Mouse (Mus musculus) lung, embryonic 15.5 days (tissue): ENCODE measurements at regions not wholly inside any gene's neighbourhood (a gene's known extent, or its start where the extent isn't known, plus 50 kb on each side); places are given as distances from the start of the nearest gene placed in this dataset.
A peak's percentile ranks its signal among the peaks of the same experiment; 100 is the strongest.

Experiments
- ATAC-seq: fragments of 200-750 bp; cut with Nextera tagmentation; 2 replicates; pipeline ENCODE4 v1.8.0; 2017; ENCODE audit warnings: moderate number of reproducible peaks, borderline replicate concordance; ENCODE audit not compliant: low FRiP score, low TSS enrichment; ENCODE audit errors: extremely low read depth
- H3K27ac ChIP-seq: fragments of 300-500 bp; sonication (generic); 2 replicates; pipeline ENCODE4 v1.5.1; 2015; ENCODE audit warnings: moderate library complexity, mild to moderate bottlenecking, inconsistent platforms
- H3K27me3 ChIP-seq: fragments of 300-500 bp; sonication (generic); 2 replicates; pipeline ENCODE4 v1.6.1; 2015; ENCODE audit warnings: inconsistent platforms
- H3K36me3 ChIP-seq: fragments of 300-500 bp; sonication (generic); 2 replicates; pipeline ENCODE4 v1.6.1; 2015; ENCODE audit warnings: inconsistent platforms
- H3K4me1 ChIP-seq: fragments of 300-500 bp; sonication (generic); 2 replicates; pipeline ENCODE4 v1.6.1; 2015; ENCODE audit warnings: inconsistent platforms
- H3K4me2 ChIP-seq: fragments of 300-500 bp; sonication (generic); 2 replicates; pipeline ENCODE4 v1.6.1; 2015; ENCODE audit warnings: inconsistent platforms, mild to moderate bottlenecking, moderate library complexity
- H3K4me3 ChIP-seq: fragments of 300-500 bp; sonication (generic); 2 replicates; pipeline ENCODE4 v1.5.1; 2015; ENCODE audit warnings: mild to moderate bottlenecking, inconsistent platforms
- H3K9ac ChIP-seq: fragments of 300-500 bp; sonication (generic); 2 replicates; pipeline ENCODE4 v1.6.1; 2015; ENCODE audit warnings: inconsistent platforms
- H3K9me3 ChIP-seq: fragments of 300-500 bp; sonication (generic); 2 replicates; pipeline ENCODE4 v1.6.1; 2016; ENCODE audit warnings: inconsistent platforms
- WGBS: fragments of 180-500 bp; shearing (Covaris S2); methylation state at CpG from one replicate; pipeline ENCODE4 v1.1.7; 2015; 5-methylcytosine and 5-hydroxymethylcytosine counted together

DNA sequence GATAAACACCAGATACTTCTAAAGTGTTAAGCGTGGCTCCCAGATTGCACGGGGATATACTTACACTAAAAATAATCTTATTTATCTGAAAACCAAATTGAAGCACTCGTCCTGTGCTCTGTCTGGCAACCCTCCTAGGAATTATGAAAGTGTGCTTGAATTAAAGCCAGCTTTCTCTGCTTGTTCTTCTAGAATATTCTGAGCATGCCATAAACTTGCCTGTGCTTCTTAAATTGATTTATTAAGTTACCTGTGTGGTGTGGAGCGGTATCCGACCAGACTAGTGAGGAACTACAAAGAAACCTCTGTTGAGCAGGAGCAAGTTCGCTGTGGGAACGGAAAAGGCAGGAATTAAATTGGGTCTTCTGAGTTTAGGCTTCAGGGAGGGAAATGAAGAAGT is 154.0 kb upstream of the Gmds start:
- Histone ChIP-seq H3K4me3 (no peak overlapping the region), H3K9ac (no peak overlapping the region), H3K4me2 (no peak overlapping the region), H3K27me3 (no peaks in the 10 kb centered on the region), H3K4me1 (peaks cover 27% of the 10 kb centered on the region), H3K27ac (no peak overlapping the region), H3K9me3 (no peaks in the 10 kb centered on the region), H3K36me3 (no peaks in the 10 kb centered on the region)
- WGBS, result 48% methylated on average over 7 of the region's 7 CpGs
- no peak for ATAC-seq

DNA sequence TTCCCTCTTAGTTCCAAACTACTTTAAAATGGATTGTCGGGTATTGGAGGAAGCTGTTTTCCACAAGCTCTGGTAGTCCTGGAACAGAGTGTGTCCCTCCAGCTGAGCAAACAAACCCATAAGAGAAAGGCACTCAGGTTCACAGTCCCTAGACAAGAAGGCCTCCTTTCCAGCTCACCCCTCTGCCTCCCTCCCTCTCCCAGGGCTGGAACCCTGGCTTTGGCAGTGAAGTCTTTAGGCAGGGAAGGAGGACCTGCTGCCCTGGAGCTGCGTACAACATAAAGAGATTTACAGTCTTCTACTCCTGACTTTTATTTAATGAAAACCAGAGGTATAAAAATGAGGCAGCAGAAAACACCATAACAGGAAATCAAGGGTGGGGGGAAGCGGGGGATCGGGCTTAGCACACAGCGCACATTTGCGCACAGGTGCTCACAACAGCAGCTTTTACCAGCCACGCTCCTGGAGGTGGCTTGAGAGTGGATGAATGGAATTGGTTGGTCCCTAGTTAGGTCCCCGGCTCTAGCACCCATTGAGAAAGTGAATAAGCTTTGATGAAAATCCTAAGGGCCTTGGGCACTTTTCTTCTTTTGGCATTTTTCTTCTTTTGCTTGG is 143.0 kb upstream of the Gmds start:
- Histone ChIP-seq H3K36me3 (no peaks in the 10 kb centered on the region), H3K9me3 (no peaks in the 10 kb centered on the region), H3K4me3 (no peak overlapping the region), H3K27me3 (no peaks in the 10 kb centered on the region), H3K4me2 (no peak overlapping the region), H3K4me1 (peaks cover 9% of the 10 kb centered on the region; the same call in 1 of the 2 replicates), H3K27ac (no peak overlapping the region), H3K9ac (no peak overlapping the region)
- ATAC-seq, result no peak
- 70% methylated on average over 8 of the region's 8 CpGs for WGBS

DNA sequence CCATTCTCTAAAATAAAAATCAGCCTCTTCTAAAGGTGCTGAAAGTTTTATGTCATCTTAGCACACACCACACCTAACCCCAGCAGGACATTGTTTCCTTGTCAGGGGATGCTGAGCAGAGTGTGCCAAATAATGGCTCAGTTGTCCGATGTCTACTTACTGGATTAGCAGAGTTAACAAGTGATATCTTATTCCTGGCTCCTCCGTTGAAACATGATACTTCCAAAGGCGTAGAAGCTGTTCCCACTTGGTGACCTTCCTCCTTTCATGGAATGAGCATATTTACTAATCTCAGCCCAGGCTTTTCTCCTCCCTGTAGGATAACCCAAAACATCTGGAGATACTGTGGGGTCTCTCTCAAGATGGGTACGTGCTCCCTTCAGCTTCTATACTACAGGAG is 141.5 kb upstream of the Gmds start:
- ATAC-seq, result no peak
- Histone ChIP-seq H3K4me2 (no peak overlapping the region), H3K27ac (no peak overlapping the region), H3K36me3 (no peaks in the 10 kb centered on the region), H3K4me3 (no peak overlapping the region), H3K27me3 (no peaks in the 10 kb centered on the region), H3K4me1 (0 out of 2 replicates have a peak, but pooled peaks cover 5% of the 10 kb centered on the region), H3K9me3 (no peaks in the 10 kb centered on the region), H3K9ac (no peak overlapping the region)
- WGBS, result 14% methylated on average over 4 of the region's 4 CpGs

DNA sequence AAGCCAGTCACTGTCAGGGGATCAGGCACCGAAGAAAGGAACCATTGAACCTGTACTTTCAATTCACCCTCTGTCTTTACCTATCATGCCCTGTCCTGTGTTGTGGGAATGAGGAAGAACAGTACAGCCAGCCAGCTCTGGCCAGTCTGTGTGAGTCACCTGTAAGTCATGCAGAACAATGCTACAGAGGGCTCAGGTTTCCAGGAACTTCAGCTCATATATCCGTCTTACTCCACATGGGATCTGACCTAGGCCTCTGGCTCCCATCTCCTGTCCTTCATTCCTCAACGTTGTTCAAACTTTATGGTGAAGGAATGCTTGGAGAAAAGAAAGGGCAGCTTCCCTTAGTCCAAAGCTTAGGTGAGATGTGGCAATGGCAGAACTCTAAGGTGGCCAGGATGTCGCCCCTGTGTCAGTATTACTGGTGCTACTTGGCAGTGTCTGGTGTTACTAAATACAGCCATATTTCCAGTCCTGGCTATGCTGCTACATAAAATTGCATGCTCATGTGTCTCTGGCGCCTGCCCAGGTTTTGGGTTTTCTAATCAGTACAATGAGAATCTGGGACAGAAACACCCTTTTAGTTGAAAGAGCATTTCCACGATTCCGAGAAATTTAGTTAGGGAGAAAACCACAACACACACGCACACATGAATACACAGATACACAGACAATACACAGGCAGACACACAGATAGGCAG is 140.7 kb upstream of the Gmds start:
- no peaks in the 10 kb centered on the region for H3K9me3 ChIP-seq
- H3K36me3 ChIP-seq, result no peaks in the 10 kb centered on the region
- no peak for ATAC-seq
- H3K4me3 ChIP-seq, result no peak overlapping the region
- H3K27me3 ChIP-seq, result no peaks in the 10 kb centered on the region
- H3K9ac ChIP-seq, result no peak overlapping the region
- WGBS, result 71% methylated on average over 8 of the region's 8 CpGs
- no peak overlapping the region for H3K4me2 ChIP-seq
- no peak overlapping the region for H3K27ac ChIP-seq
- H3K4me1 ChIP-seq, result 0 out of 2 replicates have a peak, but pooled peaks cover 5% of the 10 kb centered on the region

DNA sequence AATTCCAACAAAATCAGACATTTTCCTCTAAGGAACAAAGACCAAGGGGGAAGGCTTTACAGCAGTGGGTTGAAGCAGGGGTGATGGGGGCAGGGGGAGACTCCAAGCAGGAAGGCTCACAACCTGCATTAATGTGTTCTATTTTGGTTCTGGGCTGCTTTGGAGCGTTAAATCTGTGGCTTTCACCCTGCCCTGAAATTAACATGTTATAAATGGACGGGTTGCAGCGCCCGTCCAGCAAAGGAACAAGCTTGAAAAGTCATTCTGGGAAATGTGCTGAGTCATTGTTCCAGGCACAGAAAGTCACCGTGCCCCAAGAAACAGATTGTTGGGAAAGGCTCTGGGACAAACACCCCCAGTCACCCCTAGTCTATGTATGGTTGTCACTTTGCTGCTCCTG is 127.2 kb upstream of the Gmds start:
- no peaks in the 10 kb centered on the region for H3K36me3 ChIP-seq
- no peak for ATAC-seq
- H3K4me3 ChIP-seq, result no peak overlapping the region
- H3K9me3 ChIP-seq, result no peaks in the 10 kb centered on the region
- no peak overlapping the region for H3K4me2 ChIP-seq
- H3K27ac ChIP-seq, result no peak overlapping the region
- H3K4me1 ChIP-seq, result no peaks in the 10 kb centered on the region
- 51% methylated on average over 5 of the region's 5 CpGs for WGBS
- H3K9ac ChIP-seq, result no peak overlapping the region
- H3K27me3 ChIP-seq, result no peaks in the 10 kb centered on the region

DNA sequence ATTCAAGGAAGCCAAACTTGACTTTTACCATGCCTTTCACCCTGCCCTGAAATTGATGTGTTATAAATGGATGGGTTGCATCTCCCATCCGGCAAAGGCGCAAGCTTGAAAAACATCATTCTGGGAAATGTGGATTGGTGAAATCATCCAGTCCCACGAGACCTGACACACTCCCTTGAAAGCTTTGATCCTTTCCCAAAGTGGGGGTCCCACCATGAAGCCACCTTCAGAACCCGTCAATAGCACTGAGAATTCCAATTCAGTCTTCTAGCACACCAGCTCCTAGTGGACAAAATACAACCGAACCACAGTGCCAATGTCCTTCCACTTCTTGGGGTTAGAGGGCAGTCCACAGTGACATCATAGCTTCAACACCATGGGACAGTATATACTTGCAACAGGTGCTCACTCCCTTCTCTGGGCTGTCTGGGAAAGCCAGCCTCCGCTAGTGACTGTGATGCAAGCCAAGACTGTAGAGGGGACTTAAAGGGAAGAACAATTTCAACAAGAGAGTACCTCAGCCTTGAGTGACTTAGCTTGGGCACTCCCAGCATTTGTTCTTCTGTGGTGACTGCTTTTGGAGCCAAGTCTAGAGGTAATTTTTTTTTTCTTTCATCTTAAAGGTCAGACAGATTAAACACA is 126.6 kb upstream of the Gmds start:
- peak; percentile 39; the same call in 1 of the 2 replicates for ATAC-seq
- Histone ChIP-seq H3K9me3 (no peaks in the 10 kb centered on the region), H3K27me3 (no peaks in the 10 kb centered on the region), H3K4me3 (no peak overlapping the region), H3K27ac (no peak overlapping the region), H3K9ac (no peak overlapping the region), H3K36me3 (no peaks in the 10 kb centered on the region), H3K4me2 (no peak overlapping the region), H3K4me1 (no peaks in the 10 kb centered on the region)
- WGBS, result 86% methylated on average over 6 of the region's 6 CpGs

DNA sequence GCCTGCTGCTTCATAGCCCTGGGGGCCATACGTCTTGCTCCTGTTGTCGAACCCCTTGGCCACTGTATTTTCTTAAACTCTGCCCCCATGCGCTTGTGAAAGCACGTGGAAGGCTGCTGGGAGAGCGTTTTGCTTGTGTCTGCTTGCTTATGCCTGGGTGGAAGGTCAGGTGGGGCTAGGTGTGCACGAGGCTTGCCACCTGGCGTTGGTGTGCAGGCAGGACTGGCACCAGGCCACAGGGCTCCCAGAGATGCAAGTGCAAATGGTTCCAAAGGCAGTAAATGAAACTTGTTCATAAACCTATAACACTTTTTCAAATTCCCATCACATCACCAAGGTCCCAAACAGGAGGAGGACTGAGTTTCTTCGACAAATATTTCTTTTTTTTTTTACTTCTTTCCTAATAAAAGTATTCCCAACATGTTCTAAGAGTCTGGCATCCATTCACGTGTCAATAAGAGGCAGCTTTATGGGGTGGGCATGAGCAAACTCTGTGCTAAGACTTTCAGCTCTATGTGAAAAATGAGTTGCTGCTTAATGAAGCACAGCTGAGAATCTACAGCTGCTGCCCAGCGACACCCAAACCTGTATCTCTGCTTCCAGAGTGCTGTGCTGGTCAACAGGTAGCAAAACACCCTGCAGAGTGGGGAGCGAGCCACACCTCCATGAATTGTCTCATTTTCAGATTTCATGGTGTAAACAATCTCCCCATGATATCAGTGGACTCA is 116.0 kb upstream of the Gmds start:
- Histone ChIP-seq H3K36me3 (no peaks in the 10 kb centered on the region), H3K27me3 (no peaks in the 10 kb centered on the region), H3K4me3 (no peak overlapping the region), H3K9me3 (no peaks in the 10 kb centered on the region), H3K4me1 (no peaks in the 10 kb centered on the region), H3K9ac (no peak overlapping the region), H3K27ac (no peak overlapping the region), H3K4me2 (no peak overlapping the region)
- WGBS, result 46% methylated on average over 11 of the region's 11 CpGs
- ATAC-seq, result no peak

DNA sequence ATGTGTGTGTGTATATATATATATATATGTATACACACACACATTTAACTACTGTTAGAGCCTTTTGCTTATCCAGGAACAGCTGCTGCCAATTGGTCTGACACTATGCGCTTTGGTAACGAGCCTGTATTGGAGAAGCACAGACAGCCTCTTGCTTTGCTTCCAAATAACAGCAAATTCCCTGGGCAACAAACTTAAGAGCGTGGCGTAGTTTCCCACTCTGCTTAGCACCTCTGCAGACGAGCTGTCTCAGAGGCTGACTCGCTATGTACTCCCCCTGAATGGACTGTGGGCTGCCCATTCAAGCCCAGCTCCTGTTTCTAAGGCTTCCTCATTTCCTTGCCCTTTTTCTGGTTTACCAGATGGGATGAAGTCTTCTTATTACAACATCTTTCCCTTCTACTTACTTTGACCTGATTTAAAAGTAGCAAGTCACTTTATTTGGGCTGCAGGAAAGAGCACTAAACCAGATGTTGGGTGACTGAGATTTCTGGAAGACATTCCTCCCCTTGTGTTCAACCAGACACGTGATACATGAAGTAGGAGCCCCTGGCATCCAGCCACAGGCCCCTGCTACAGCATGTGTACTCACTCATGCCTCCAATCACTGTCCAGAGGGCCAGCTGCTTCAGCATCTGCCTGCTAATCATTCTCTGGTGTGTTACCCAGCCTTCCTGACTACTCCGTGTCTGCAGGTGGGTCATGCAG is 111.3 kb upstream of the Gmds start:
- no peak for ATAC-seq
- Histone ChIP-seq H3K4me2 (no peak overlapping the region), H3K4me3 (no peak overlapping the region), H3K9me3 (no peaks in the 10 kb centered on the region), H3K36me3 (no peaks in the 10 kb centered on the region), H3K27me3 (no peaks in the 10 kb centered on the region), H3K4me1 (no peaks in the 10 kb centered on the region), H3K27ac (no peak overlapping the region), H3K9ac (no peak overlapping the region)
- WGBS, result 53% methylated on average over 8 of the region's 8 CpGs

DNA sequence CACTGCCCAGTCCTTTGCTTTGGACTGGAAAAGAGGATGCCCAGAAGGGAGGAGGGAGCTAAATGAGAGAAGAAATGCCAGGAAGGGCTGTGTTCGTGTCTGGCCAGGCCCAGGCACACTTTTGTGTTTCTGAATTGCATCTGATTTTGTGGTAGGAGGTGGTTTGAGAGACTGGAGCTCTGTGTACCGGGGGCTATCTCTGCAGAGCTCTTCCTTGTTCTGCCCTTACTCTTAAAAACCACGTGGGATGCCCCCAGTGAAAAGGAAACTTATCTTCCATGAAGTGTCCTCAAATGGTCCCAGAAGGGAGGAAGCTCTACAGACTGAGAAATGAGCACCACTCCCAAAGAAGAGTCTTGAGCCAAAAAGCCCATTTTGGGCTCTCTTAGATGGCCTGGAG is 106.0 kb upstream of the Gmds start:
- H3K27me3 ChIP-seq, result no peaks in the 10 kb centered on the region

DNA sequence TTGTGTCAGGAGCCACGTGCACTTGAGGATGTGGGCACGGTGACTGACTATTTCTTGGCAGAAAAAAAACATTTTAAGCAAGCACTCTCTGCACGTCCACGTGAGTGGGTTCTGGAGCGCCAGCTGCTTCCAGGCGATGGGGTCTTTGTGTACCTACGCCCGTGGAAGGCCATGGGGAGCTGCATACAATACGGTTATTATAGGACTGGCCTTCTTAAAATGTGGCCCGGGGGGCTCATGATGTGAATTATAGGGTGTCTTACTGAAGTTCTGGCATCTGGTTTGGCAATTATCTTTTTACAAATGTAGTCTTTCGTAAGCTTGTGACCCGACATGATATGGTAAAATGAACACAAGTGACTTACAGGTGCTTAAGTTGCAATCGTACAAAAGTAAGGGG is 103.5 kb upstream of the Gmds start:
- H3K27ac ChIP-seq, result 0 out of 2 replicates have a peak overlapping the region, but pooled peaks have one; percentile 10
- no peak for ATAC-seq
- H3K4me2 ChIP-seq, result no peak overlapping the region
- 60% methylated on average over 13 of the region's 13 CpGs for whole genome bisulfite sequencing
- no peaks in the 10 kb centered on the region for H3K9me3 ChIP-seq
- no peaks in the 10 kb centered on the region for H3K4me1 ChIP-seq
- H3K27me3 ChIP-seq, result no peaks in the 10 kb centered on the region
- no peak overlapping the region for H3K4me3 ChIP-seq
- no peaks in the 10 kb centered on the region for H3K36me3 ChIP-seq
- H3K9ac ChIP-seq, result no peak overlapping the region

More for the DNA sequence above, 106.0 kb upstream of the Gmds start:
- H3K9me3 ChIP-seq, result no peaks in the 10 kb centered on the region
- no peaks in the 10 kb centered on the region for H3K36me3 ChIP-seq
- WGBS, result 68% methylated on average over 3 of the region's 3 CpGs
- no peak for ATAC-seq
- H3K4me1 ChIP-seq, result no peaks in the 10 kb centered on the region
- H3K4me2 ChIP-seq, result no peak overlapping the region
- H3K27ac ChIP-seq, result no peak overlapping the region
- no peak overlapping the region for H3K9ac ChIP-seq
- no peak overlapping the region for H3K4me3 ChIP-seq

DNA sequence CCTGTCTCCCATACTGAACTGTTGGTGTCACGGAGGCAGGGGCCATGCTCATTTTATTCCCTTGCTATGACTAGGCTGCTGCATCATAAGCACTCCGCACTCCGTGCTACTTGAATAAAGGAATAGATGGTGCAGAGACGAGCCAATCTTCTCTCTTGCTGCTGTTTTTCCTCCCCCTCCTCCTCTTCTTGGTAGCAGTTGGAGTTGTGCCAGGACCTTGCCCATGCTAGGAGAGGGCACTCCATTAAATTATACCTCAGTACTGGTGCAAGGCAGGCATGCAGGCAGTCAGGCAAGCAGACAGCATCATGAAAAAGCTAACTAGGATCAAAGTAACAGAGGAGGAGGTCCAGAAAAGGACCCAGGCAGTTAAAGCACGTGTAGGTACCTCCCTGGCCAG is 96.6 kb upstream of the Gmds start:
- Histone ChIP-seq H3K9me3 (no peaks in the 10 kb centered on the region), H3K27ac (no peak overlapping the region), H3K4me3 (no peak overlapping the region), H3K4me1 (no peaks in the 10 kb centered on the region), H3K36me3 (no peaks in the 10 kb centered on the region), H3K4me2 (no peak overlapping the region), H3K9ac (no peak overlapping the region), H3K27me3 (no peaks in the 10 kb centered on the region)
- 69% methylated on average over 5 of the region's 5 CpGs for WGBS
- ATAC-seq, result no peak
